Mouse (Mus musculus) forebrain, embryonic 11.5 days (tissue): ENCODE results near the gene Pld5. TPM values are rescaled to one million over a fixed set of nuclear protein-coding genes. Genes with fewer than 3 reads are reported as not detected.

Experiments
- ATAC-seq: fragments of 200-750 bp; cut with Nextera tagmentation; replicated peaks from 2 replicates; pipeline ENCODE4 v1.8.0; 2017; ENCODE audit warnings: moderate TSS enrichment; ENCODE audit not compliant: low FRiP score
- DNase-seq: peaks from one replicate; pipeline ENCODE4 v3.0.0-alpha.2; 2017; ENCODE audit warnings: low spot score
- H3K27ac ChIP-seq: fragments of 300-500 bp; sonication (generic); 2 replicates; pipeline ENCODE4 v1.5.1; 2014; ENCODE audit warnings: low read depth, low read length
- H3K27me3 ChIP-seq: fragments of 300-500 bp; sonication (generic); 2 replicates; pipeline ENCODE4 v1.6.1; 2014; ENCODE audit warnings: mild to moderate bottlenecking, low read length, mixed read lengths; ENCODE audit not compliant: control insufficient read depth, insufficient read depth
- H3K36me3 ChIP-seq: fragments of 300-500 bp; sonication (generic); 2 replicates; pipeline ENCODE4 v1.6.1; 2014; ENCODE audit warnings: mild to moderate bottlenecking, low read length, moderate library complexity, mixed read lengths; ENCODE audit not compliant: control insufficient read depth, insufficient read depth
- H3K4me1 ChIP-seq: fragments of 300-500 bp; sonication (generic); replicated peaks from 2 replicates; pipeline ENCODE4 v1.6.1; 2014; ENCODE audit warnings: low read length, mixed read lengths; ENCODE audit not compliant: control insufficient read depth, insufficient read depth
- H3K4me2 ChIP-seq: fragments of 300-500 bp; sonication (generic); 2 replicates; pipeline ENCODE4 v1.6.1; 2014; ENCODE audit warnings: low read depth, mild to moderate bottlenecking, low read length, moderate library complexity, mixed read lengths; ENCODE audit not compliant: severe bottlenecking
- H3K4me3 ChIP-seq: fragments of 300-500 bp; sonication (generic); 2 replicates; pipeline ENCODE4 v1.5.1; 2014; ENCODE audit warnings: low read depth, low read length
- H3K9ac ChIP-seq: fragments of 300-500 bp; sonication (generic); 2 replicates; pipeline ENCODE4 v1.6.1; 2014; ENCODE audit warnings: low read length
- H3K9me3 ChIP-seq: fragments of 300-500 bp; sonication (generic); 2 replicates; pipeline ENCODE4 v1.6.1; 2016; ENCODE audit warnings: low read length, mixed read lengths; ENCODE audit not compliant: control insufficient read depth
- WGBS: fragments of 180-500 bp; shearing (Covaris S2); extraction: QIAGEN DNeasy Blood & Tissue Kit; methylation state at CpG from one replicate; pipeline ENCODE4 v1.1.7; 2014; 5-methylcytosine and 5-hydroxymethylcytosine counted together
- polyA plus RNA-seq: library from polyadenylated mRNA; unstranded; fragments of >200 nt; fragmentation: Nextera tagmentation; extraction: Ambion mirVana; gene quantifications from 2 replicates; pipeline ENCODE4 v1.2.1, GENCODE M21; 2014

Pld5 gene
- polyA plus RNA-seq, 1 experiment from 2014 or later, result 1.1 TPM

DNA sequence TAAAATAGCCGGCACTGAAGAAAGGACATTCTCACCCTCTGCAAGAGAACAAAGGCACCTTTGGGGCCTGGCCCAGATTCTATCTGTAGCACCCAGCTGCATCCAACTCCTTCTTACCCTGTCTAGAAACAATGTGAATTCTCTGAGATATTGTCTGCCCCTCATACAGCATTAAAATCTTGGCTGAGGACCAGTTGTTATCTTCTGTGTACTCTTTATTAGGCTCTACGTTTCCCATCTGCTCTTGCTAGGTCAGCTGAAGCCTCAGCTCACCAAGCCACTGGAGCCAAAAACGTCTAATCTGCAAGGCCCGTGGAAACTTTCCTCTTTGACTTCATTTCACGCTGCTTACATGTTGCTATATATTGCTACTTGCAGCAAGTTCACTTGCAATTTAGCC, 228.1 kb downstream of the Pld5 start:
- no peak overlapping the region for H3K4me2 ChIP-seq
- no peaks in the 10 kb centered on the region for H3K4me1 ChIP-seq
- no peaks in the 10 kb centered on the region for H3K27me3 ChIP-seq
- no peak overlapping the region for H3K27ac ChIP-seq
- no peaks in the 10 kb centered on the region for H3K9me3 ChIP-seq
- WGBS, result 93% methylated on average over 5 of the region's 5 CpGs
- ATAC-seq, result no peak
- no peaks in the 10 kb centered on the region for H3K36me3 ChIP-seq
- DNase-seq, result no peak
- H3K9ac ChIP-seq, result no peak overlapping the region
- H3K4me3 ChIP-seq, result no peak overlapping the region

DNA sequence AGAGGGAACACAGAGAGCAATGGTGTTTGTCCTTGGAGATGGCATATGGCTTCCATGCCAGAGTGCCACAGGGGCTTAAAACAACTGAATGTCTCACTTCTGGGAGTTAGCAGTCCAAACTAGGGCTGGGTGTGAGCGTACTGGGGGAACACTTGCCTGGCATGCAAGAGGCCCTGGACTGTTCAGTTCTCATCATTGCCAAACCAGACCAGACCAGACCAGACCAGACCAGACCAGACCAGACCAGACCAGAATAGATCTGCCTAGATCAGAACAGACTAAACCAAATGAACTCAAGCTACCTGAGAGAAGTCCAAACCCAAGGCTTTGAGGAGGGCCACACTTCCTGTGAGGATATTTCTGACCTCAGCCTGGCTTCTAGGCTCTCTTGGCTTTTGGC, 228.7 kb downstream of the Pld5 start:
- Histone ChIP-seq H3K9me3 (no peaks in the 10 kb centered on the region), H3K27me3 (no peaks in the 10 kb centered on the region), H3K36me3 (no peaks in the 10 kb centered on the region), H3K4me1 (no peaks in the 10 kb centered on the region), H3K4me3 (no peak overlapping the region), H3K9ac (no peak overlapping the region), H3K4me2 (no peak overlapping the region), H3K27ac (no peak overlapping the region)
- 96% methylated on average over 1 of the region's 1 CpGs for WGBS
- no peak for DNase-seq
- ATAC-seq, result no peak

DNA sequence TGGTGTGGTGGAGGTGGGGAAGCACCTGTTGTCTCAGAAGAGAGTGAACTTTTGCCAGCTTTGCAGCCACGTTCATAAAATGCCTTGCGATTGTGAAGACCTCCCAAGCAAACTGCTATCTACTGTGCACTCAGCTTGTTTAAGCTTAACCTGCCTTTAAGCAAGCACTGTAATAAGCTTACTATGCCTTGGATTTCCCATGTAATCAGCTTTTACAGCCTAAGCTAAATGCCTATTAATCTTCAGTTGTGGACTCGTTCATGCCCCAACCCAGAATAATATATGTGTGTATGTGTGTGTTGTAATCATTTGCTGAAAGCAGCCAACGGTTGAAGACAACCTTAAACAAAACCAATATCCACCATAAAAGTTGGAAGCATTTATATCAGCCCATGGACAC, 232.1 kb downstream of the Pld5 start:
- H3K27me3 ChIP-seq, result no peaks in the 10 kb centered on the region
- H3K9me3 ChIP-seq, result no peaks in the 10 kb centered on the region
- 90% methylated on average over 4 of the region's 4 CpGs for WGBS
- H3K9ac ChIP-seq, result no peak overlapping the region
- 0 out of 2 replicates have a peak, but pooled peaks cover 2% of the 10 kb centered on the region for H3K4me1 ChIP-seq
- no peak for ATAC-seq
- DNase-seq, result no peak
- no peak overlapping the region for H3K4me3 ChIP-seq
- no peak overlapping the region for H3K4me2 ChIP-seq
- no peaks in the 10 kb centered on the region for H3K36me3 ChIP-seq
- no peak overlapping the region for H3K27ac ChIP-seq

DNA sequence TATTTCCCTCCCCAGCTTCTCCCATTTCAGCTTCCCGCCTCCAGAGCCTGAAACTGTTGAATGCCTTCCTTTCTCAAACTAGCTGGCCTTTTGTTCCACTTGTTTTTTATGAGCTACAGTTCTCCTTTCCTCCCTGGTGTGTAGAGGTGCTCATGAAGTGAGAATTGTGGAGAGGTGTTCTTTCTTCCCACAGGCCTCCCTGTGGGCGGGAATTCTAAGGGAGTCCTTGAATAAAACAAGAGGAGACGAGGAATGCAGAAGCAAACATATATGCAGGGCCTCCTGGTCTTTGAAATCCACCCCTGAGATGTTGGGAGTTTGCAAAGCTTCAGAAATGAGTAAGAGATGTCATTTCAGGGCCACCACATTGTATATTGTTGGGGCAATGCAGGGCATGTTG, 235.2 kb downstream of the Pld5 start:
- Histone ChIP-seq H3K9ac (no peak overlapping the region), H3K27ac (no peak overlapping the region)
- ATAC-seq, result no peak

DNA sequence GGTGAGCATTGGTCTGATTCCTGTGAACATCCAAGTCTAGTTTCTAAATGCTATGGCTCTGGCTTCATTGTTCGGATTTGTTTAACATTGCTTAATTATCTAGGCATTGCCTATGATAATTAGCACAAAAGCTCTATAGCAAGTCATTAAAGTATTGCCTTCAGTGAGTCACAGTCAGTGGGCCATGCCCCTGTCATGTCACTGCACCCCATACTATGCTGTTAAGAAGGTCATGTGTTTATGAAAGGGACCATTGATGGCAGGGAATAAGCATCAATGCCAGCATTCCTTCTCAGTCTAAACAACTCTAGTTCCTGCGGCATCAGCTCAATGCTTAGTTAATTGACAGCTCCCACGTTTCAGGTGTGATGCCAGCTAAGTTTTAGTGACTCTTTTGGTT, 239.1 kb downstream of the Pld5 start:
- peak; percentile 65 for ATAC-seq
- no peak overlapping the region for H3K4me2 ChIP-seq
- DNase-seq, result no peak
- H3K27me3 ChIP-seq, result no peaks in the 10 kb centered on the region
- WGBS, result 28% methylated on average over 3 of the region's 3 CpGs
- H3K4me3 ChIP-seq, result no peak overlapping the region
- H3K36me3 ChIP-seq, result no peaks in the 10 kb centered on the region
- no peak overlapping the region for H3K27ac ChIP-seq
- H3K9me3 ChIP-seq, result no peaks in the 10 kb centered on the region
- no peak overlapping the region for H3K9ac ChIP-seq
- H3K4me1 ChIP-seq, result peaks cover 2% of the 10 kb centered on the region; the same call in 1 of the 2 replicates

More for the DNA sequence above, 235.2 kb downstream of the Pld5 start:
- DNase-seq, result no peak
- Histone ChIP-seq H3K4me1 (peaks cover 2% of the 10 kb centered on the region; the same call in 1 of the 2 replicates), H3K36me3 (no peaks in the 10 kb centered on the region), H3K4me2 (no peak overlapping the region), H3K4me3 (no peak overlapping the region), H3K9me3 (no peaks in the 10 kb centered on the region), H3K27me3 (no peaks in the 10 kb centered on the region)
- 36% methylated on average over 3 of the region's 3 CpGs for WGBS

DNA sequence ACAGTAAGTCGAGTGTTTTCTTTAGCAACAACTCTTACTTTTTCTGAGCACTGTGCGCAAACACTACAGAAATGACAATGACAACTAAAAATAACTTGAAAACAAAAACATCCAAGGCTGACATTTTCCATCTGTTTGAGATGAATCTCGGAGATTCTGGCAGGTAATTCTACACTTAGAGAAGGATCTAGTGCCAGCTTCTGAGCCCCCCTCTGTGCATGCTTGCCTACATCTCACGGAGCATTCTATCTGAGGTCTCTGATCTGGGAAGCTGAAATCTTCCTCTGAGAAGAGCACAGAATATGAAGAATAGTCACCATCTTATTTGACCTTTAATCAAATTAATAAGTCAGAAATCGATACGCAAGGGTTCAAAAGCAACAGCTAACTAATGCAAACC, 240.4 kb downstream of the Pld5 start:
- Histone ChIP-seq H3K36me3 (no peaks in the 10 kb centered on the region), H3K9me3 (no peaks in the 10 kb centered on the region), H3K4me3 (no peak overlapping the region), H3K4me2 (no peak overlapping the region), H3K27ac (no peak overlapping the region), H3K9ac (no peak overlapping the region), H3K4me1 (no peaks in the 10 kb centered on the region; the same call in 1 of the 2 replicates), H3K27me3 (no peaks in the 10 kb centered on the region)
- ATAC-seq (no peak), DNase-seq (no peak)
- 93% methylated on average over 6 of the region's 6 CpGs for WGBS

DNA sequence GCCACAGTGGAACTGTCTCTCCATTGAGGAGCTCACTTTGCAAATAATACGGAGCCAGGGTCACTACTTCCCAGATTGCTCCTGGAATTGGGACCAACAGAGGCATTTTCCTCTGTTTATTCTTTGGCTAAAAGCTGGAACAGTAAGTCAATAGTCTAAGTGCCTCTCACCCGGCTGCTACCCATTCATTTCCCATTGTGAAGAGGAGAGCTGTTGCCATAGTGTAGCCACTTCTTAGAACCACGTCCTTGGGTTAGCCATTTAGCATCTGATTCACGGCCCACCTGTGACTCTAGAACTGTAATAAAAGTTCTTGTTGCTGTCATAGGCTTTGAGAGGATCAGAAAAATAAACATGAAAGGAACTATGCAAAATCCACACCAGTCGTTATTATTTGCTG, 241.4 kb downstream of the Pld5 start:
- no peak overlapping the region for H3K9ac ChIP-seq
- H3K36me3 ChIP-seq, result no peaks in the 10 kb centered on the region
- no peak overlapping the region for H3K27ac ChIP-seq
- no peaks in the 10 kb centered on the region for H3K27me3 ChIP-seq
- no peak overlapping the region for H3K4me2 ChIP-seq
- H3K4me3 ChIP-seq, result no peak overlapping the region
- no peaks in the 10 kb centered on the region; the same call in 1 of the 2 replicates for H3K4me1 ChIP-seq
- H3K9me3 ChIP-seq, result no peaks in the 10 kb centered on the region
- WGBS, result 82% methylated on average over 5 of the region's 5 CpGs
- ATAC-seq, result no peak
- DNase-seq, result no peak

DNA sequence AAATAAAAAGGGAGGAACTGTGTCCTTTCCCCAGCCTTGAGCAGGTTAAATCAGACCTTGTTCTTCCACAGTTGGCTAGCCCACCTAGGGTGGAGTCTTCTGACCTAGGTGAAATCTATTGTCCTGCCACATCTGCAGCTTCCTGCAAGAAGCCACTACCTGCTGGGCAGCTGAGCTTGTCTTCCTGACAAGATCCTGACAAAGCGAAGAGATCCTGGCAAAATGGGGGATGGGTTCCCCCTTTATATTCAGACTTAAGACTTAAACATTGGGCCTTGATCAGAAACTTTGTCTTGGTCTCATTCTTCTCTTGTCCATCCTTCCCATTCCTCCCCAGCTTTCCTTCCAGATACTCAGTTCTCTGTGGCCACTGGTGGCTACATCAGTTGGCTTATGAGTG, 246.0 kb downstream of the Pld5 start:
- 100% methylated on average over 1 of the region's 1 CpGs for WGBS
- Histone ChIP-seq H3K4me2 (no peak overlapping the region), H3K27ac (no peak overlapping the region), H3K36me3 (no peaks in the 10 kb centered on the region), H3K9ac (no peak overlapping the region), H3K27me3 (no peaks in the 10 kb centered on the region), H3K9me3 (no peaks in the 10 kb centered on the region), H3K4me3 (no peak overlapping the region), H3K4me1 (no peaks in the 10 kb centered on the region)
- ATAC-seq (no peak), DNase-seq (no peak)

DNA sequence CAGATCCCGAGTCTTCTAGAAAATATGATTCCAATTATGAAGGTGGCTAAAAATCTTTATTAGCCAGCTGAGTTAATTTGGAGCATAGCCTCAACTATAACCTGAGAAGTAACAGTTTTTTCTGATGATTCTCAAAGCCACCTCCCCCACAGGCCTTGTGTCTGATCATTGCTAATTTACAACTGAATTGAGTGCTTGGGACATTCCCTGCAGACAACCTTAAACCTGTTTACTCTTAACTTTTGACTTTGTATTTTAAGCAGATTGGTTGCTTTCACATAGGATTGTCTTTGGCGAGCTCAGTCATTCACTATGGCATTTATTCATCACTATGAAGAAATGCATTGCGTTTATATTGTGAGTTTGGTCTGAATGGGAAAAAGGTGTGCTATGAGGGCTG, 246.7 kb downstream of the Pld5 start:
- H3K27me3 ChIP-seq, result no peaks in the 10 kb centered on the region
- WGBS, result 66% methylated on average over 3 of the region's 3 CpGs
- DNase-seq, result no peak
- H3K4me1 ChIP-seq, result no peaks in the 10 kb centered on the region
- no peak for ATAC-seq
- no peak overlapping the region for H3K4me3 ChIP-seq
- H3K4me2 ChIP-seq, result no peak overlapping the region
- no peak overlapping the region for H3K27ac ChIP-seq
- no peaks in the 10 kb centered on the region for H3K9me3 ChIP-seq
- H3K36me3 ChIP-seq, result no peaks in the 10 kb centered on the region
- no peak overlapping the region for H3K9ac ChIP-seq
